Mouse (Mus musculus) retina, embryonic 14.5 days (tissue): ENCODE measurements around the gene Sipa1l1.

ENCODE experiments used
- DNase-seq: peaks from one replicate; pipeline ENCODE4 v3.0.0-alpha.2; 2015; ENCODE audit warnings: low spot score

The Sipa1l1 gene

DNA sequence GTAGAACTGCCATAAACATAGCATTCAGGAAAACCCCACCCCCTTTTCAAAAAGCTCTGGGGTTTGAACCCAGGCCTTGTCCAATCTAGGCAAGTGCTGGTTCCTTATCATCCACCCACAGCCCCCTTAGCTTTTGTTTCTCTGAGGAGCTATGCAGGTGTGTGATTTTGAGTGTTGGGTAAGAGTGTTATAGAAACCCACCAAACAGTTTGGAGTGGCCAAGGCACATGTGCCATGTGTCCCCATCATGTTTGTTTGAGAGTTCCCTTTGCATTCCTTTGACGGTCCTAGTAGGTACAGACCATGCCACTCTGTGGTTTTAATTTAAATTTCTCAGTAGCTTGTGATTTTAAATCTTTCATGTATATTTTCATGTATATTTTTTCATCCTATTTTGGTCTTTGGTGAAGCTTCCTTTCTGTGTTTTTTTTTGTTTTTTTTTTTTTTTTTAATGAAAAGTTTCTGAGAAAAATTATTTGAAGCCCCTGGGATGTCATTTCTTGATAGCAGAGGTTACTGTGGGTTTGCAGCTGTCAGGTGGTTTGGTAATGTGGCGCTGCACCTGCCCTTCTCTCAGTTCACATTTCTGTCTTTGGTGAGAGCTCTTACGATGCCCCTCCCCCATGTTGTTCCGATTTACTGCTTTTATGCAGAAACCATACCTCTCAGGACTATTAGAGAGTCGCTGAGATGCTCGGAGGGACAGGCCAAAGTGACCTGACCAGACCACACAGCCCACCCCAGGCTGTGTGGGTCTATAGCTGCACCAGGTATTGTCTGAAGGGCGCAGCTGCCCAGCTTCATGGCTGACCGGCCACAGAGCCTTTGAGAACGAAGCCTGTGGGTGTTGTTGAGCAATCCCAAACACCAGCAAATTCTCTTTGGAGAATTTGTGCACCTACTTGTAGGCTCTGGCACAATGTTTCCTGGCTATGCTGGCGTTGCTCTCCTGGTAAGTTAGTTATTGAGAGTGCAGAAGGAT is 126.1 kb downstream of the Sipa1l1 start:
- DNase-seq, result no peak

DNA sequence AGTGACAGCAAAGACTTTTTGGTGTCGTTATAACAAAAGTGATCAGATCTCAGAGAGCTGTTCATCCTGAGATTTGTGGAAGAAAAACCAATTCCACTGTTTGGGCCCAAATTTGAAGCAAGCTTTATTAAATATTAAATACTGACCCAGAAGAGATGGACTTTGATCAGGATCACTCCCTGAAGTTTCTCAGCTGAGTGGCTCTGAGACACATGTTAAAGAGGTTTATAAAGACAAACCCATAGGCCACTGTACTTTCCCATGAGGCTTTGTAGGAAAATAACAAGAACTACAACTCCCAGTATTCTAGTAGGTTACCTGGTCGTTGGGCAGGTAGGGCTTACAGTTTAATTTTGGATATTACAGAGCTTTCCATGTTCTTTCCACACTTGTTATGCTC is 127.2 kb downstream of the Sipa1l1 start:
- no peak for DNase-seq

DNA sequence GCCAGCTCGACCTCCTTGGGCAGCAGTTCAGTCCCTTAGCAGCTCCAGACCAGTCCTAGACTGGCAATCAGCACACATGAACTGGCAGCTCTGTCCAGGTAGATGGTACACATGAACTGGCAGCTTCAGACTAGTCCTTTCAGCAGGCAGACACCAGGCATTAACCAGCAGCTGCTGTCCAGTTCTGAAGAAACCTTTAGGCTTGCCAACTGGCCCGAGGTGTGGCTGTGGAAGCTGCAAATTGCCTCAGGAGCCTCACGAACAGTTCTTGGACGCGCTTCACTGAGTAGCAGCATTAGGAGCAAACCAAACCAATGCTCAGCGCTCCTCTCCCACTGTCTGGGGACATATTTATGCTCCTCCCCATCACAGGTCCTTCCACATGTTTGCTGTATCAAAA is 128.1 kb downstream of the Sipa1l1 start:
- DNase-seq, result no peak

GRCm38 (mm10) chr12:82298662-82299460 is 129.7 kb downstream of the Sipa1l1 start:
- no peak for DNase-seq

DNA sequence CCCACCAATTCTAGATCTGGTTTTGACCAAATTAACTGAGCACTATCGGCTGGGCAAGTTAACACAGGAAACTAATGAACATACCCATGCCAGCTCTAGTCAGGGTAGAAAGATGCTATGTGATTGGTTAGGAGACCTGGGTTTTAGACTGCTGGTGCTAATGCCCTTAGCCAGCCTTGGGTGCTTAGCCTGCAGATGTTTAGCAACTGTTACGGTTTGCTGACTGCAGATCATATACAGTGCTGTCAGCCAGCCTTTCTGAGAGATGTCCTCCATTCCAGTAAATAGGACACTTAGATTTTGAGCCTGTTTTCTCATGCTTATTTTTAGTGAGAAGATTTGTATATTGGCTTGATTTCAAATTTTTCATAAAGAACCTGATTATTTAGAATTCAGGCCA is 135.0 kb downstream of the Sipa1l1 start:
- no peak for DNase-seq

DNA sequence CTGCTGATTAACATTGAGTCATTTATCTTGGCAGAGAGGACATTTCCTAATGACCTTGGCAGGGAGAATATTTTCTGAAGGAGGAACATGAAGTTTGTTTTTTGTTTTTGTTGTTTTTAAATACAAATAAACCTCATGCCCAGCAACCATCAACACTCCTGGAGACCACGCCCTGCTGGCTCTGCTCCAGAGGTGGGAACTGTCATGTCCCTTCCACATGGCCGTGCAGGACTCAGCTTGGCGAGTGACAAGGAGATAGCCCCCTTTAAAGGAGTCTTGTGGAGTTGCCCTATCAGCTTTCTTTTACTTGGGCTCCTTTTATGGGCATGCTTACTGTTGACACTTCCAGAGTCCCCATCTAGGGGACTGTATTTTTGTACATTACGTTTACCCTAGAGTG is 136.9 kb downstream of the Sipa1l1 start:
- no peak for DNase-seq

DNA sequence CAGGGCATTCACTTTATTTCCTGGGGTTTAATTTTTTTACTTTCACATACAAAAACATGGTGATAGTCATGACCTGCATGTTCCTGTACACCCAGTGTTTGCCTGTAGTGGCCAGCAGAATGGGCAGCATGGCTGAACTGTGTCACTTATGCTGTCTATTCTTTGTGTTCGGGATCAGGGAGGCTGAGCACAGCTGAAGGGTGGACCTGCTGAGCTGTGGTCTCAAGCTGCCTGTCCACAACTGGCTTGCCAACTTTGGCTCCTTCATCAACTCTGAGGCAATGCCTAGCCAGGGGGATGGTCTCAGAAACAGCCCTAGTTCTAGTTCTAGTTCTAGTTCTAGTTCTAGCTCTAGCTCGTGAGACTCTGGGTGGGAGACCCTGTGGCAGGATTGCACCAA is 142.5 kb downstream of the Sipa1l1 start:
- no peak for DNase-seq

- DNase-seq, result no peak
Observed at GRCm38 (mm10) chr12:82312091-82312820, 143.1 kb downstream of the Sipa1l1 start.

- no peak for DNase-seq
Observed at GRCm38 (mm10) chr12:82313091-82313490, 144.0 kb downstream of the Sipa1l1 start.

- DNase-seq, result peak; percentile 3
Observed at GRCm38 (mm10) chr12:82319436-82320131, 150.5 kb downstream of the Sipa1l1 start.

- DNase-seq, result no peak
Observed at GRCm38 (mm10) chr12:82320204-82320603, 151.1 kb downstream of the Sipa1l1 start.

DNA sequence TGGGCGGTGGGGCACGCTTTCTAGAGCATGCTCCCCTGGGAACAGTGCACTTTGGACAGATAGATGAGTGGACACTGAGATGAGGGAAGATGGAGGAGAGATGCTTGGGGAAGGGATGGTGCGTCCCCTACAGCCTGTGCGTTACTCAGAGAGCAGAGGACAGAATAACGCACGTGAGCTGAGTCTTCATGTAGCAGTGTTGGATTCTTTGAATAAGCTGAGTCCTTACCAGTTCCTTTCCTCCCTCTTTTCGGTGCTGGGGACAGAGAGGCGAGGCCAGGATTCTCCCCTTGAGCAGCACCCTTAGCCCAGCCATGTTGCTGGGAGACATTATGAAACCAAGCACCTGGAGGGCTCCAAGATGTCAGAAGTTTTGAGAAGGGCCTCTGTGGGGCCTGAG is 152.3 kb downstream of the Sipa1l1 start:
- no peak for DNase-seq

DNA sequence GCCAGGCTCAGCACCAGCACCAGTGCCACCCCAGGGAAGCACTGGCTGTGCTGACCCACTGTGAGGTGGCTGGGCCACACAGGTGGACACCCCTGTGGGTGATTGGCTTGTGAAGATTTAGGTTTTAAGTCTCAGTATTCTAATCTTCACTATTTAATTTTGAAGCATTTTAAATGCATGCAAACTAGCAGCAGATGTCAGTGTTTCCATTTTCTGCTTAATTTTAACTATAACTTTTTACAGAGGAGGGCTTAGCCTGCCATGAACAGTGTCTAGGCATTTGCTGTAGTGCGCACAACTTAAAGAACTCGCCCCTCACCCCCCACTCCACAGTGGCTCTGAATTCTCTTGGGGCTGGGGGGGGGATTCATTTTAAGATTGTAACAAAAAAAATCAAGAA is 152.7 kb downstream of the Sipa1l1 start:
- DNase-seq, result no peak

DNA sequence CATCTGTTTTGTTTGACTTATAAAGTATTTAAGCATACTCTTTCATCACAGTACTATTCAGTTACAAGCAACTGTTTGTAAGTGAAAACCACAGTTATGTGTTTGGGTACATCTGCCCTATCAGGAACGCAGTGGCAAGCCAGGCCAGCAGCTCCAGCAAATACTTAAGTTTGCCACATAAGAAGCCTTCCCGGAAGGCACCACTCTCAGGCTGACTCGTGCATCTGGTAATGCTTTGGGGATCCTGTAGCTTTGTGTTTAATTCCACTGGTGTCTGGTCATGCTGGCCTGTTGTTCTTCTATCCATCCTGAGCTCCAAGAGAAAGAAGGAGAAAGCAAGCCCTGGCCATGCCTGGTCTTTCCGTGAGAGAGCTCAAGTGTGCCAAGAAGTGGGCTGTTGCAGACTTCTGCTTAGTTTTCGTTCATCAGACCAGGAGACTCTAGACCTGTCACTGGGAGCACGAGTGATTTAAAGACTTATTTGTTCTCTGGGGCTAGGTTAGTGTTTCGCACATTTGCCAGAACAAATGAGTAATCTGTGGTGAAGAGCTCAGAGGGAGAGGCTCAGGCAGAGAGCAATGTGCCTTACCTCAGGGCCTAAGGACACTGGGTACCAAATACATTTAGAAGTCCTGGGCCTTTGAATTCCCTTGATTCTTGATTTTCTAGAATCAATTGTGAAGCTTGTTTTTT is 153.8 kb downstream of the Sipa1l1 start:
- no peak for DNase-seq

GRCm38 (mm10) chr12:82324621-82325020 is 155.5 kb downstream of the Sipa1l1 start:
- DNase-seq, result no peak

DNA sequence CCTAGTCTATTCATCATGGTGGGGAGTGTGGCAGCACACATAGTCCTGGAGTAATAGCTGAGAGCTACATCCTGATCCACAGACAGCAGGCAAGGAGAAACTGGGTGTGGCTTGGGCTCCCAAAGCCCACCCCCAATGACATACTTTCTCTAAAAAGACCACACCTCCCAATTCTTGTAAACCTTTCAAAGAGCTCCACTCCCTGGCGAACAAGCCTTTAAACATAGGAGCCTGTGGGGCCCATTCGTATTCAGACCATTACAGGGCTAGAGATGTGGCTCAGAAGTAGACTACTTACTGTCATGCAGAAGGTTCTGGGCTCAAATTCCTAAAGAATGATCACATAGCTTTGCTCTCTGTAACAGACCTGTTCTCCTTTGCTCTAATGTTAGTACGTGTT is 156.4 kb downstream of the Sipa1l1 start:
- peak; percentile 7 for DNase-seq

- DNase-seq, result peak; percentile 23
Observed at GRCm38 (mm10) chr12:82326438-82326837, 157.3 kb downstream of the Sipa1l1 start.

GRCm38 (mm10) chr12:82328112-82328511 is 159.0 kb downstream of the Sipa1l1 start:
- no peak for DNase-seq

DNA sequence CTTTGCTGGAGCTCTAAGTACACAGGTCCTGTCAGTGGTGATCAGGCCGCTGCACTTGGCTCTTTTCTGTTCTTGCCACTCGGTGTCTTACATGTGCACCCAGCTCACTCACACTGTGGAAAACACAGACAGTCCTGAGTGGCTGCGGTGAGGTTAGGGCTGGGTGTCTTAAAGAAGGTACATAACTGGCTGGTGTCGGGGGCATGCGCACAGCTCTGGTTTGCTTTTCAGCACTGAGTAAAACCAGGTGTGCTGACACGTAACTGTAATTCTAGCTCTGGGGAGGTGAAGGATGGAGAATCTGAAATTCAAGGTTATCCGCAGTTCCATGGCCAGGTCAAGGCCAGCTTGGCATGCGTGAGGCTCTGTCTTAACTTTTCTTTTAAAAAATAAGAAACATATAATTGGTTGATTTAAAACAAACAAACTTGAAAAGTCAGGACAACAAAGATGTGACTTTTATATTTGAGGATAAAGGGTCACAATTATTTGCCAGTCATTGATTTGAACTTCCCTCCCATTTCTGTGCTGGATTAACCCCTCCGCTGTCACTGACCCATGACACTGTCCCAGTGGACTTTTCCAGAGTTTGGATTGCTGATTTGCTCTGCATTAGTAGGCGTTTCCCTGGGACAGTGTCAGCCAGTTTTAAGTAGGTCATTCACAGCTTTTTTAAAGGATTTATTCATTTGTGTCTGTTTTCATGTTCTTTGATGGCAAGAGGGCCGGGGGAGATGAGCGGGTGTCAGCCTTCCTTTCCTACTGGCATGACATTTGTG is 163.9 kb downstream of the Sipa1l1 start:
- no peak for DNase-seq

GRCm38 (mm10) chr12:82333999-82334398 is 164.9 kb downstream of the Sipa1l1 start:
- peak; percentile 34 for DNase-seq
